In genomic region chrX:169036403-169037296, GRCm38 (mm10) we compare ENCODE assay signal across 8 mouse cellular contexts.
A peak's percentile ranks its signal among the peaks of the same experiment; 100 is the strongest.
DNase-seq lines count a peak whose midpoint lies in the region; ATAC-seq lines count a peak whose summit lies in the region.

No protein-coding gene starts in this region.

- no peaks in the 10 kb centered on the region for H3K4me1 ChIP-seq in hindbrain, embryonic 15.5 days (replicated peaks)

- no peaks in the 10 kb centered on the region for H3K9me3 ChIP-seq in hindbrain, embryonic 15.5 days

- DNase-seq in WW6 (ENCODE audit: low read depth, low spot score), result peak; percentile 20
- peak; percentile 19 to 39 for DNase-seq in cerebellum, postnatal 4 days (ENCODE audit: low spot score in 2 of 2)
- DNase-seq in gastrocnemius, adult 18-20 months (ENCODE audit: low spot score), result peak; percentile 76
- peak; percentile 7 for DNase-seq in left cerebral cortex, adult 11 months (ENCODE audit: low spot score)
- DNase-seq in lung, postnatal 25 days (ENCODE audit: low spot score), result peak; percentile 81
- peak; percentile 72 for DNase-seq in ovary, postnatal 36 days (ENCODE audit: low spot score)
- DNase-seq in thymus, postnatal 25 days, result peak; percentile 43

- ATAC-seq in hindbrain, embryonic 15.5 days (ENCODE audit: low FRiP score, low read depth), result peak; percentile 85

- H3K27me3 ChIP-seq in hindbrain, embryonic 15.5 days, result peaks cover 16% of the 10 kb centered on the region; the same call in 1 of the 2 replicates

- H3K36me3 ChIP-seq in hindbrain, embryonic 15.5 days, result no peaks in the 10 kb centered on the region

- no peak overlapping the region for H3K27ac ChIP-seq in hindbrain, embryonic 15.5 days (replicated peaks)

- peak overlapping the region; percentile 31; the same call in 1 of the 2 replicates for H3K9ac ChIP-seq in hindbrain, embryonic 15.5 days

- 22% methylated on average over 32 of the region's 32 CpGs for WGBS in hindbrain, embryonic 15.5 days

- peak overlapping the region; percentile 39 for H3K4me3 ChIP-seq in hindbrain, embryonic 15.5 days

- peak overlapping the region; percentile 66 for H3K4me2 ChIP-seq in hindbrain, embryonic 15.5 days

Comparison
In these comparisons a context has a peak if more than half of its experiments do, and no peak if none do; other contexts are left out.
1. DNase-seq: peak in every context shown above with its lines; median percentile 81 in lung, postnatal 25 days; 76 in gastrocnemius, adult 18-20 months; 72 in ovary, postnatal 36 days; 43 in thymus, postnatal 25 days; 29 in cerebellum, postnatal 4 days; 20 in WW6; 7 in left cerebral cortex, adult 11 months.